Mouse (Mus musculus) C2C12 (cell line): ENCODE measurements around the gene Frmd5.

ENCODE experiments used
- CTCF ChIP-seq: IDR thresholded peaks from one replicate; pipeline ENCODE4 v1.5.1; 2011; ENCODE audit not compliant: control insufficient read depth, insufficient read depth, insufficient read length
- FOSL1 ChIP-seq: IDR thresholded peaks from one replicate; pipeline ENCODE4 v1.8.0; 2011; ENCODE audit warnings: mild to moderate bottlenecking, low read length; ENCODE audit not compliant: poor library complexity, insufficient read depth, severe bottlenecking
- MYOD1 ChIP-seq: IDR thresholded peaks from one replicate; pipeline ENCODE4 v1.6.1; 2011; ENCODE audit warnings: low read depth; ENCODE audit not compliant: control insufficient read depth, insufficient read length
- USF1 ChIP-seq: IDR thresholded peaks from one replicate; pipeline ENCODE4 v1.6.1; 2011; ENCODE audit warnings: low read depth, mild to moderate bottlenecking, control low read depth, moderate library complexity

DNA sequence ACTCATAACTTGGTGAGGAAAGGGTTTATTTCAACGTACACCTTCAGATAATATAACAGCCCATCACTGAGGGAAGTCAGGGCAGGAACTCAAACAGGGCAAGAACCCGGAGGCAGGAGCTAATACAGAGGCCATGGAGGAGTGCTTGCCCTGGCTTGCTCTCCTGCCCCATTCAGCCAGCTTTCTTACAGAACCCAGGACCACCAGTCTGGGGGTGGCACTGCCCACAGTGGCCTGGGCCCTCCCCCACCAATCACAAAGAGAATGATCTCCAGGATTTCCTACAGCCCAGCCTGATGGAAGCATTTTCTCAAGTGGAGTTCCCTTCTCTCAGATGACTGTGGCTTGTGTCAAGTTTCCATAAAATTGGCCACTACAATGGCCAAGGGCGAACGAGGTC lies 67.5 kb downstream of the Frmd5 start:
- TF ChIP-seq CTCF, result no peak
- no peak for TF ChIP-seq MYOD1
- no peak for TF ChIP-seq FOSL1
- no peak for TF ChIP-seq USF1
